Mouse (Mus musculus) erythroblast, adult 5-6 weeks (primary cell): ENCODE results near the gene Hypm. TPM values are rescaled to one million over a fixed set of nuclear protein-coding genes. Genes with fewer than 3 reads are reported as not detected.

Experiments
- ATAC-seq: replicated peaks from 2 replicates; pipeline ENCODE4 v1.8.0; 2016; ENCODE audit warnings: moderate number of reproducible peaks, mild to moderate bottlenecking, moderate TSS enrichment, inconsistent platforms; ENCODE audit not compliant: poor library complexity, low FRiP score, severe bottlenecking
- total RNA-seq, 2 experiments: library from RNA; stranded (forward) in 1 of 2; stranded (reverse) in 1 of 2; fragments of 150-400 nt in 1 of 2; fragments of 200-764, 138-1000 nt in 1 of 2; gene quantifications; 2 replicates each; pipeline versions ENCODE4 v1.2.3 to v1.2.4; 2015 to 2017; ENCODE audit warnings: low replicate concordance in 2 of 2

Gene Hypm
- not detected in 2 replicates for total RNA-seq (2015; ENCODE audit: low replicate concordance)
- not detected in 2 replicates for total RNA-seq (2017; ENCODE audit: low replicate concordance)

GRCm38 (mm10) chrX:9846628-9847027, at the start of gene Hypm:
TSS of gene Hypm (plus strand) at chrX:9846928.
- ATAC-seq, result no peak

- no peak for ATAC-seq
These were observed 36.6 kb upstream of the Hypm start for GRCm38 (mm10) chrX:9810101-9810500.

- no peak for ATAC-seq
These were observed 34.3 kb upstream of the Hypm start for GRCm38 (mm10) chrX:9812469-9812868.

GRCm38 (mm10) chrX:9834779-9835178, 11.9 kb upstream of the Hypm start:
- no peak for ATAC-seq

DNA sequence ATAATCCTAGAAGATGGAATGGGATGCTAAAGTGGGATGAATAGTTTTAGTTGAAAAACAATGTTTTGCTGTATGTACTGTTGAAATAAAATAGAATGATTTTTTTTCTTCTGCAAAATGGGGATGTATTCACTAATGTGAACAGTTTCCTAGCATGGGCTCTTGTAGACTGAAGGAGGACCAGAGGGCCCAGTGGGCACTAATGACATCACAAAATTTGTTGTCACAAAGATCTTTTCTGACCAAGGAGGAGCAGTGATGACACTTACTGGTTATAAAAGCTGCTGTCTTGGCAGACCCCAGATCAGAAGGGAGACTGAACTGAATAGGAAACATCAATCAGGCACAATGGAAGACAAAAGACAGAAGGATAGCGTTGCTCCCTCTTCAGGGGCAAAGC, 2.7 kb downstream of the Hypm start, which contains the start of gene H2al3:
Gene H2al3, plus strand, starts transcription at position 301 of the 400 bp plus-strand sequence.
- ATAC-seq, result no peak

- no peak for ATAC-seq
These were observed 15.1 kb downstream of the Hypm start for GRCm38 (mm10) chrX:9861859-9862258.

DNA sequence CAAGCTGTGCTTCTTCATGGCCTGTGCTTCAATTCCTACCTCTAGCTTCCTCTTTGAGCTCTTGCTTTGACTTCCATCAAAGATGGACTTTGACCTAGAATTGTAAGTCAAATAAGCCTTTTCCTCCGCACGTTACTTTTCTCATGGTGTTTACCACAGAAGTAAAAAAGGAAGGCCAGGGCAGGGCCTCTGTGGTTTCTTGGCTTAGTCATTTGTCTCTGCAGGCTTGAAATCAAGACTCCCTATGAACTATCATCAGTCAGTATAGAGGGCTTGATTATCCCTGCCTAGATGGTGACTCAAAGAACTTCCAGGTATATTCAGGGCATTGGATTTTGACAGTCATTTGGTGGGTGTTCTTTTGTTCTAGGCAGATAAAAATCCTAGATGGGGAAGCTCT, 28.8 kb downstream of the Hypm start:
- ATAC-seq, result no peak

DNA sequence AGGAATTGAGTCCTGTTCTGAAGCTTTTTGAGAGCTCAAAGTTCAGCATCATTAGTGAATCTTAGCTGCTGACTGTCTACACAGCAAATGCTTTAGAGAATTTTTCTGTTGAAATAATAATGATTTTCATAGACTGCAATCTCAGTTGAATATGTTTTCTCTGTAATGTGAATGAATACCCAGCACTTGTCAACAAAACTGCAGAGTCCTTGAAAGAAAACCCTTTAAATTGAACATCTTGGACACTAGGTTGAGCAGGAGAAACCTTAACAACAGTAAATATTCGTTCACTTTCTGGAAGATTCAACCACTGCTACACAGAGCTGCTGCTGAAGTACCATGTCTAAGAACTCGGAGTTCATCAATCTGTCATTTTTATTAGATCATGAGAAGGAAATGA, 38.6 kb downstream of the Hypm start, which contains the start of gene Sytl5:
Gene Sytl5, plus strand, starts transcription at position 301 of the 400 bp plus-strand sequence.
- no peak for ATAC-seq

Other genes with a start within 250 kb of the Hypm start
- gene Dynlt3, start 183.9 kb upstream of the Hypm start, total RNA-seq (2015; ENCODE audit: low replicate concordance), result 16.1 and 26.7 TPM in 2 replicates
- gene Dynlt3, start 183.9 kb upstream of the Hypm start, total RNA-seq (2017; ENCODE audit: low replicate concordance), result 12.9 and 17.1 TPM in 2 replicates
- gene H2al3, start 2.8 kb downstream of the Hypm start, total RNA-seq (2015; ENCODE audit: low replicate concordance), result not detected in 2 replicates
- gene H2al3, start 2.8 kb downstream of the Hypm start, total RNA-seq (2017; ENCODE audit: low replicate concordance), result not detected in 2 replicates
- not detected in 2 replicates for gene Sytl5, start 38.7 kb downstream of the Hypm start, total RNA-seq (2015; ENCODE audit: low replicate concordance)
- 0.42 TPM in 1 of 2 replicates, not detected in the other for gene Sytl5, start 38.7 kb downstream of the Hypm start, total RNA-seq (2017; ENCODE audit: low replicate concordance)